Mouse (Mus musculus) layer of hippocampus, postnatal 36 days (tissue): ENCODE results near the gene Mov10l1. TPM values are rescaled to one million over a fixed set of nuclear protein-coding genes. Genes with fewer than 3 reads are reported as not detected.

Experiments
- DNase-seq, 2 experiments: peaks; one replicate each; pipeline ENCODE4 v3.0.0; 2022
- total RNA-seq, 2 experiments: library from RNA; stranded (reverse); gene quantifications; 2 replicates each; pipeline ENCODE4 v1.2.3; 2021

Mov10l1 gene
- not detected for total RNA-seq

DNA sequence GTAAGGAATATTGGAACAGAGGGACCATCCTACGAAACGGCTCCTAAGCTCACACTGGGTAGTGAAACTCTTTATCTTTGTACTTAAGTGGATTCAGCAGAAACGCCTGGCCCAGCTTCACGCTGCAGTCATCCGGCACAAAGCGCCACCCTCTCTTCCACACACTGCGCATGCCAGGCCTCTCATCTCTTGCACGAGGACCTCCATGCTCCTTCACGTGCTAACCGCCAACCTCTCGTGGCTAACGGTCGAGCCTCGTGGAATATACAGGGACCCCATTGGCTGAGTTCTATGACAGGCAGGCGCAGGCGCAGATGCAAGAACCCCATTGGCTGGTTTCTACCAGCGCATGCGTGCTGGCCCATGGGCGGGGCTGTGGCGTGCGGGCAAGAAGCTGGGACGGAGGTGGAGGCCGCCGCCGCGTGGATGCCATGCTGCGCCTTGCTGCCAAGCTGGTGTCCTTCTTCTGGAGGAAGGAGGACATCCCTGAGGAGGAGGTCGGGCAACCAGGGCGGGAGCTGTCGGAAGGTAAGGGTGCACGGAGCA, at the start of gene Mov10l1:
TSS of gene Mov10l1 (plus strand) at position 376 of the 546 bp plus-strand sequence.
- DNase-seq: no peak

DNA sequence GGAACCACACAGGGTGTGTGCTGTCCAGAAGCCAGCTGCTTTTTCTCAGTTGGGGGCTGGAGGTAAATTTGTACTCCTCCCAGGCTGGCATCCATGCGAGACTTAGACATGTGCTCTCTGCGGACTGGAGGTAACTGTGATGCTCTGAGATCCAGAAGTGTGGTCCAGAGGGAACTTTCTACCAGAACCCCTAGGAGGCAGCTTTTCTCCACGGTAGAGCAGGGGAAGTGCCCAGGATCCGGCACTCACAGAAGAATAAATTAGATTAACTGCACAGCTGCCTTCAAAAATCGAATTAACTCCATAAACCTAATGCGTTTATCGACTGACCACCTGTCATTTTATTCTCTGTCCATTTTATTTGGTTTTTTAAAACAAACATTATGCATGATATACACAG, 48.6 kb upstream of the Mov10l1 start:
- no peak for DNase-seq

DNA sequence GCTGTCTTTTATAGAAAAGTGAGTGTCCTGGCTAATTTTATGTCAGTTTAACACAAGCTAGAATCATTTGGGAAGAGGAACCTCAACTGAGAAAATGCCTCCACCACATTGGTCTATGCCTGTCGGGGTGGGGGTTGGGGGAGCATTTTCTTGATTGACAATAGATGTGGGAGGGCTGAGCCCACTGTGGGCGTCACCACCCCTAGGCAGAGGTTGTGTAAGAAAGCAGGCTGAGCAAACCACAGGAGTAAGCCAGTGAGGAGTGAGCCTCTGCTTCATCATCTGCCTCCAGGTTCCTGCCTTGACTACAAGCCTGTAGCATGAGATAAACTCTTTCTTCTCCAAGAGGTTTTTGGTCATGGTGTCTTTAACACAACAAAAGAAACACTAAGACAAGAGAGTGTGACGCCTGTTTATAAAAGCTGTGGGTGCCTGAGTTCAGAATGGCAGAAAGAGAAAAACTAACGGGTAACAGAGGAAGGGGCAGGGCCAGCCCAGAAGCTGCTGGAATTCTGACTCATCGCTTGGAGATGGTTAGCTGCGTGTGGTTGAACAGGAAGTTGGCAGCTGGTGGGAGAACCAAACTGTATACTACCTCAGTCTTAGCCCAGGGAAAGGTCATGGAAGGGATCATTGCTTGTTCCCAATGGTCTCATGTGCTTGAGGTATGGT, 46.0 kb upstream of the Mov10l1 start:
- no peak for DNase-seq

DNA sequence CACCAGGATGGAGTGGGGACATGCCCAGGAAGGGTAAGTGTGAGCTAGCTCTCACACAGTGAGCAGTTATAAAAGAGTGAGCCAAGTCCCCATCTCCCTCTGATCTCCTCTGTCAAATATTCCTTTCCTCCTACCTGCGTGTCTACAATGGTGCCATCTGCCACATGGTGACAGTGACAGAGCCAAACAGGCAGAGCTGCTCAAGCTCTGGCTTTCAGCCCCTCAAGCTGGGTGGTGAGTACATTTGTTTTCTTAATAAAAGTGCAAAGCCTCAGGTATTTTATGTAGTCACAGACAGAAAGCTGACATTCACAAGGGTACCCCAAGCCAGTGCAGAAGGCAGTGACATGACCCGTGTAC, 45.4 kb upstream of the Mov10l1 start:
- no peak for DNase-seq

DNA sequence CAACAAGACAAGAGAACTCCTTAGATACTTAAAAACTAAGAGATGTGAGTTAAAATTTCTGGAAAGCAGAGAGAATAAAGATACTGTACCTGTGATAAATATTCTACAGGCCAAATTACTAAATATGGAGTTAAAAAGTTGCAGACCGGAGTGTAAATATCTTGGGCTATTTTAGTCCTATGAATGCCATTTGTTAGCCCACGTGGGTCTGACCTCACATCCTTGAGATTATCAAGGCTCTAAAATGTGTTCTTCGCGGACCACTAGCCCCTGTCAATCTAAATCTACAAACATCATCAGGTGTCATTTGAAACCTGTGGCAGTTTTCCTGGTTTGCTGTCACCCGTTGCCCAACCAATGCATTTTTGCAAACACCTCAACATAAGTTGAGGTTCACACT, 39.9 kb upstream of the Mov10l1 start:
- DNase-seq: no peak

DNA sequence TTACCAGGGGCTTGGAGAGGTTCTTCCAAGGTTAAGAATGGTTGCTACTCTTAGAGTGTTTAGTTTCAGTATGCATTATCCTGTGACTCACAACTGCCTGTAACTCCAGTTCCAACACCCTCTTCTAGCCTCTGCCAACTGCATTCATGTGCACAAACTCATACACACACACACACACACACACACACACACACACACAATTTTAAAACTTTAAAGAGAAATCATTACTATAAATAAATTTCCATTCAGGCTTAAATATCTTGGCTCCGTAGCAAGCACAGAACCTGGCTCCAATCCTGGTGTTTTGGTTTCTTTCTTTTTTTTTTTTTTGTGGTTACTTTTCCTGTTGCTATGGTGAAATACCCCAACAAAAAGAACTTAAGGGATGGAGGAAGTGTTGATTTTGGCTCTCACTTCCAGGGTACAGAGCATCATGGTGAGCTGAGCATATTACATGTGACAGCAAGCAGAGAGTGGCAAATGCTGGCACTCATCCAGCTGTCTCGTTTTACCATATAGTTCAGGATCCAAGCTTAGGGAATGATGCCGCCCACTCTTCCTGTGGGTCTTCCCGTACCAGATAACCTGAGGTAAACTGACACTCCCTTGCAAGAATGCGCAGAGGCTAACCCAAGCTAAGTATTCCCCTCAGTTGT, 38.7 kb upstream of the Mov10l1 start:
- DNase-seq: no peak

DNA sequence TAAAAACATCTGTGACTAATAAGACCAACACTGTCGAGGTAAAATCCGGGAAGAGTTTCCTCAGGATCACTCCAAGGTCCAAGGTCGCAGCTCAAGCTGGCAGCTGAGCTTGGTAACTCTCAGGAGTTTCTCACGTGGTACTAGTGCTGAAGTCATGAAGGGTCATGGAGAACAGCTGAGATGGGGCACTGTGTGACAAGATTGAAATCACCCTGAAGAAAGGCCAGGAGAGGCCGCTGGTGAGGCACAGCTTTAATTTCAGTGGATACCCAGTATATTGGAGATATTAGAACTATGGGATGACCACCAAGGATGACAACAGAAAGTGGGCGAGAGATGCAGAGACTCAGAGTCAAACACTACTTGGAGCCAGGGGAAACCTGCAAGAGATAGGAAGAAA, 35.9 kb upstream of the Mov10l1 start:
- DNase-seq: no peak

DNA sequence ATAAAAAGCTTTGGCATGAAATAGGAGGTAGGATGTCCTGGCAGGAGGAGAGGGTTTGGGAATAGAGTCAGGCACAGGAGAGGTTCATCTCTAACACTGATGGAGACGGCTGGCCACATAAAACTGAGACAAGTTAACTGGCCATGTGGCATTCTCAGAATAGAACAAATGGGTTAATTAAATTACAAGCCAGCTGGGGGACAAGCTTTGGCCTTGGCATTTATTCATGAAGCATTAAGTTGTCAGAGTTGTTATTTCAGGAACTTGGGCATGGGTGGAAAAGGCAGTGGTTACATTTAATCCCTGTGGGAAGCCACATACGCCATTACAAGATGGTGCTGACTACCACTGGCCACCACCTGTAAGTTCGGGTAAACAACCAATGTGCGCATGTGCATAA, 31.5 kb upstream of the Mov10l1 start:
- DNase-seq: no peak

DNA sequence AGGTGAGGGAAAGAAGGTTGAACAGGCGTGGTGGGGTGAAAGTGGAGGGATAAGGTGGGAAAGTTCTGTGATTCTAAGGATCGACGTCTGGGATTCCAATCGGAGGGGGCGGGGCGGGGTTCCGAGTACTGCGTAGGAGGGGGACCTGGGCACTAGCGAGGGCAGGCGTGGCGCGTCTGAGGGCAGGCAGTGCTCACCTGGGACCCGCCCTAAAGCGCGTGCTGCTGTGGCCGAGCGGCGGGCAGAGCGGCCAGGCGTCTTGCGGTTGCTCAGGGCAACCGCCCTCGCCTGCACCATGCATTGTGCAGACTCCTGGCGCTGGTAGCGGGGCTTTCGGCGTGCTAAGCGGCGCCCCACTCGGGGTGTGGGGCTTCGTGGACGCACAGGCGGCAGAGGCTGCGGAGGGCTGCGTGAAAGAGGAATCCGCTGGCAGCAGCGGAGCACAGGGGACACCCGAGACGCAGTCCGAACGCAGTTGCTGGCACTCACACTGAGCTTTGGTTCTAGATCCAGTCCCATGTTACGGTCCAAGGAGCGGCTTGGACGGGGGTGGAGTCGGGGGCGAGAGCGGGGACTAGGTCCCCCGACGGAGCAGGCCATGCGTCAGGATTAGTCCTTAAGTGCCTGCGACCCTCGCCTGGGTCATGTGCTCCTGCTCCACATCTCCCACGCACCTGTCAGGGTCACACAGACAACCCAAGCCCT, 28.2 kb upstream of the Mov10l1 start, which contains the start of gene Ttll8:
TSS of gene Ttll8 (minus strand) at position 51 of the 705 bp plus-strand sequence.
- DNase-seq: no peak

DNA sequence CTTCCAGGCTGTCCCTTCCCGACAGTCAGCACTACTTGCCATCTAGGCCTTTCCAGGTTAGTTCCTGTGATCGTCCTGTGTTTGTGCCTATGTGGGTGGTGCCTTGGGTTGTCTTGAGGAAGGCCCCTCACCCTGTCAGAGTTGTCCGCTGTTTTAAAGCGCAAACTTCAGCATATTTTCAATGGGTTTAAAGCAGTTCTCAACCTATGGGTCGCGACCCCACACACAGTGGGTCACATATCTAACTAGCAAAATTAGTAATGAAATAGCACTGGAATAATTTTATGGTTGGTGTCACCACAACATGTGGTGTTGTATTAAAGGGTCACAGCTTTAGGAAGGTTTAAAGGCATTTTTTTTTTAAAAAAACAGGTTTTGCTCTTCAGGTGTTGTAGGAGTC, 27.4 kb upstream of the Mov10l1 start:
- DNase-seq: no peak

DNA sequence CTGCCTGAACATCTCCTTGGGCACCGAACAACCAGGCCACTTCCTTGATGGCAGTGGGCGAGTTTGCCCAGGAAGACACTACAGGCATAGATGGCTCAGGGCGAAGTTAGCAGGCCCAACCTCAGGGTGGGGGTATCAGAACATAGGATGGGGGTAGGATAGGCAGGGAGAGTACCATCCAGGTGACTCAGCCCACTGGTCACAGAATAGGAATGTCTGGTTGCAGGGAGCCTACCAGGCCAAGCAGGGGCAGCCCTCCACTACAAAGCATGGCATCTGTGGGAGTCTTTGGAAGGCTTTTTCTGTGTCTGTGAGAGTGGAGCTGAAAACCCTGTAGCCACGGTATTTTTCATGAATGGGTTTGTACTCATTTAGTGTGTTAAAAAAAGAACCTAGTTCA, 25.2 kb upstream of the Mov10l1 start:
- no peak for DNase-seq

DNA sequence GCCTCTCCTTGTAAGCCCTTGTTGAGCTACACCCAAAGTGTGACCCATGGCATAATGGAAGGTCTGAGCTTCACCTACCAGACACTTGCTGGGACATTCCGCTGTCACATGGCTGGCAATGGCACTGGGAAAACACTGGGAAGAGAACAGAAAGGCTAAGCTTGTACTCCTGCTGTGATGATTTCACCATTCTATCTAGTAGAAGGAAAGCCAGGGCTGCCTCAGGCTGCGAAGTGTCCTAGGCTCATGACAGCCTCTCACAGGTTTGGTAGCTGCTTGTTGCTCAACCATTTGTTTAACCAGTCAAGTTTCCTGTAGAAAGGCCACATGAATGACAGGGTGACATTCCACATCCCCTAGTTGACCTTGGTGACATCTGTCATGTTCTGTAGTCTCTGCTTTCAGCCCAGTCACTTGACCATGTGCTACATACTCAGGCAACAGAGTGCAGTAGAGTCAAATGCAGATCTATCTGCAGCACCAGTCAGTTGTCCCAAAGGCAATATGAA, 18.6 kb upstream of the Mov10l1 start:
- DNase-seq: no peak

DNA sequence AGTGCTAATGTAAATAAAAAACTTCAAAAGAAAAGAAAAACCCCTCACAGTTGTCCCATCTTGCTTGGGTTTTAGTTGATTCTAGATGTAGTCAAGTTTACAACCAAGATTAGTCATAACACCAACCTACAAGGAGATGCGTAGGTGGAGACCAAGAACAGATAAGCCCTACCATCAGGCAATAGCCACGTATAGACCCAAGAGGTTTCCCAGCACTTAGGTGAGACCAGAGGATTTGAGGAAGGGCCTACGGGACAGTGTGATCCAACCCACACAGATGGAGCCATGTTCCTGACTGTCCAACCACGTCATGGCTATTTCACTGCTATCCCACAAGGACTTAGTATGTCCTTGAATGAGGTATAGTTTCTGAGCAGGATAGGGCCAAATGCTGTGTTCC, 10.4 kb upstream of the Mov10l1 start:
- no peak for DNase-seq

DNA sequence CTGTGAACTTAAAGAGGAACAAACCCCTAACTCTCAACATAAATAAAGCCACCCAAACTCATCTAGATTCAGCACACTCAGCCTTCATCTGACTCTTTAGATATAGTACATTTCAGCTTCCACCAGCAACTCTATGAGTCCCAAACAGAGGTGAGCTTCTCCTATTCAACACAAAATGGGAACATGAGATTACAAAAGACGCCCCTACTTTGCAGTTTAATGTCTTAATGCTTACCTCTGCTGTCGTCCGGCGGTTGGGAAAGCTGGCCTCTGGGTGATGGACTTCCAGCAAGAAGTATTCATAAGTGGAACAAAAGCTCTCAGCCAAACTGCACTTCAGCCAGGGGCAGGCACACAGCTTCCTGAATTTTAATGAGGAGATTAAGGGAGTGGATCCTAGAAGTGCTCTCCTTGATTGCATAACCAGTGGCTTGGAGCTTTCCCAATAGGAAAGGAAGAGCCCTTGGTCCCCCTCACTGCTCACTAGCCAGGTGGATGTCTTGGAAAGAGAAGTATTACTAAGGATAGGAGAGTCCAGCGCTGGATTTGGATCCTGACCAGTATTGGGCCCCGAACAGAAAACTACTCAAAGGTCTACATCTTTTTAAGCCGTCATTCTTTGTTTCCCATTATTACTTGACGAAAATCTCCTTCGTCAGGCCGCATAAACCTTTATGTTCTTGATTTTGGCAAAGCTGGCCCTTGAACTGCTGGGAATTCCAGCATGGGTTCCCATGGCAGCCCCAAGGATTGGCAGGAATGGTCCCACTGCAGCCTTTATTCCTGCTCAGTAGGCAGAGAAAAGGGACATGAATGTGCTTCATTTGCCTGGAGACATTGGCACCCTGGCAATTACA, 4.2 kb upstream of the Mov10l1 start, which contains the start of gene Mlc1:
TSS of gene Mlc1 (minus strand) at position 727 of the 857 bp plus-strand sequence.
- peak; percentile 33 to 48 for DNase-seq

DNA sequence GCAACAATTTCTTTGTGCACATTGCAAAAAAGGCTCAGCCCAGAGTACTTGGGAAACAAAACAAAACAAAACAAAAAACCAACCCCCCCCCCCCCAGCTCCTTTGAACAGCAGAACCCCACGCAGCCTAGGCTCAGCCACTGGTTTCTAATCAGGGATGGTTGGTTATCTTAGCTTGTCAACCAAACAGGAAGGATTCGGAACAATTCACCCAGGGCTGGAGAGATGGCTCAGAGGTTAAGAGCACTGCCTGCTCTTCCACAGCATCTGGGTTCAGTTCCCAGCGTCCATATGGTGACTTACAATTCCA, 3.6 kb upstream of the Mov10l1 start:
- no peak for DNase-seq

DNA sequence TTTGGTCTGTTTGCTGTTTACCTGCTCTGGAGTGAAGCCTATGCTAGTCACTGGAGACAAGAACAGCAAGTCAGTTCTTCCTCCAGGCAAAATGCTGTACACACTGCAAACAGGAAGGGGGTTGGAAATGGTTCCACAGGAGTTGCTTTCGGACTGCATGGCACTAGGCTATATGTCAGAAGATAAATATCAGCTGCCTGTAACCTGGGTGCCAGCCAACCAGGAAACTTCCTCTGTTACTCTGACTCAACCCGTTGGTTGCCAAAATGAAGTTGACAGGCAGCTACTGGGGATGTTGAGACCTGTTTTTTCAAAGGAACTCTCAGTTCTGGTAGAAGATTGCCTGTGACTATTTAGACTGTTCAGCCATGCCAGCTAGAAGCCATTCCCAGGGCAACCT, 6.5 kb downstream of the Mov10l1 start:
- no peak for DNase-seq

DNA sequence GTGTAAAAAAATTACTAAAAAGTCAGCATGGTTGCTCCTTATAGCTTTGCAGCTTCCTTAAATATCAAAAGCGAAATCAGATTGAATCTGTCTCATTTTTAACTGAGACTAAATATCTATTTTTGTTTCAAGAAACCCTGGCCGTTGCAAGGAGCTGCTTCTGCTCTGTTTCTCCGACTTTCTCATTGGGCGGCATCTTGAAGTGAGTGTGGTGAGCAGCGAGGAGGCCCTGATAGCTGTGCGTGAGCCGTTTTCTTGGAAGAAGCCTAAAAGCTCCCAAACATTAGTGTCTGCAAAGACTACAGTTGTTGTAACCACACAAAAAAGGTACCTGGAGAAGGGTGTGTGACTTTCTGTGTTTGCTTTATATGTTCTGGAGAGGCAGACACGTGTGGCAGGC, 15.9 kb downstream of the Mov10l1 start:
- DNase-seq: no peak

DNA sequence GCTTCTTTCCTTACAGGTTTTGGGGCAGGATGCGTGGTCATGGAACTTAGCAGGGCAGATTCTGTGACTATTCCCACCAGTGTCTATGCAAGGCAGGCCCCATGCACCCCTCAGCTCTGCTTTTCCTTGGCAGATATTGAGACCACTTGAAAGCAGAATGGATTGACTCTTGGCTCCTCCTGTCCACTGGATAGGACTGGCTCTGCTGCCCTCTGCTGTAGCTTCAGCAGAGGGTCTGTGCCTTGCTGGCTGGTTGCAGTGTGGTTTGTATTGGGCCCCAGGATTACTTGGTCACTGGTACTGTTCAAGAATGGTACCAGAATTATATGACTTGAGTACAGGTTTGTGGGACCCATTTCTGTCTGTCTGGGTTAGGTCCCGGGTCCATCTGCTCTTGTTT, 16.4 kb downstream of the Mov10l1 start:
- no peak for DNase-seq

DNA sequence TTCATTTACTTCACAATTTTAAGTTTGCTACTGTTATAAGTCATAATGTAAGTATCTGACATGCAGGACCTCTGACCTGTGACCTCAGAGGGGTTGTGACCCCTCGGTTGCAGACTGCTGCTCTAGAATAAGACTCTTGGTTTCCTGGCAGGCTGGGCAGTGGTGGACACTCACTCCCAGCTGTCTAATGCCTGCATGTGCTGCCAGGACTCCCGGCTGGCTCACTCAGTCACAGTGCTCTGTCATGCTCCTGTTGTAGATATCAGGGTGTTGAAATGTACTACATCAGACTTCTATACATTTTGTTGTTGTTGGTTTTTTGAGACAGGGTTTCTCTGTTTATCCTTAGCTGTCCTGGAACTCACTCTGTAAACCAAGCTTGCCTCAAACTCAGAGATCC, 17.7 kb downstream of the Mov10l1 start:
- DNase-seq: no peak

DNA sequence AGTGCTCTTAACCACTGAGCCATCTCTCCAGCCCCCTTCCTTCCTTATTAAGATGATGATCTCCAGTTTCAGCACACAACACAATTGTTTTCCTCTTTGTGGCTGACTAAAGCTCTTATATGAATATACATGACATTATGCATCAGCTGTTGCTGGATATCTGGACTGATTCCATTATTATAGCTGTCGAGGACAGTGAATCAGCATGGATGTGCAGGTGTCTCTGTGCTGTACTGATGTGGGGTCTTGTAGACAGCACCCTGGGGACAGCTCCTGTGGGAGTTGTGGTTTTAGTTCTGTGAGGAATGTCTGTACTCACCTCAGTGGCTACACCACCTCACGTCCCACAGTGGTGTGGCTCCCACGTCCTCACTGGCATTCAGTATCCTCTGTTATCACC, 18.5 kb downstream of the Mov10l1 start:
- no peak for DNase-seq

DNA sequence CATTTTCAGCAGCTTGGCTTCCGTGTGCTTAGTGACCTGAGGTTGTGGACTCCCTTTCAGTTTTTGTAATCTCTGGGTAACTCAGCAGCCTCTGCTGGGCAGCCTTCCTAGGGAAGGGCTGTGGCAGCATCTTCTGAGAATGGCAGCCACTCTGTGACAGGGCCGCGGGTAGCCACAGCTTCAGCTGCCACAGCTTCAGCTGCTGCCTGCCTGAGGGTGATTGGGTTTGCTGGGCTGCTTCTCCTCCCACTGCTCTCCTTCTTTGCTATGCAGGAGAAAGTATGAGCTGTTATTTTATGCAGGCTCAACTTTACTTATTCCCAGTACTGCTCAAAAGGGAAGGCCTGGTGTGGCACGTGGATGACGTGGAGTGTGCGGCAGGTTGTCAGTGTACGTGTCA, 24.3 kb downstream of the Mov10l1 start:
- DNase-seq: no peak

DNA sequence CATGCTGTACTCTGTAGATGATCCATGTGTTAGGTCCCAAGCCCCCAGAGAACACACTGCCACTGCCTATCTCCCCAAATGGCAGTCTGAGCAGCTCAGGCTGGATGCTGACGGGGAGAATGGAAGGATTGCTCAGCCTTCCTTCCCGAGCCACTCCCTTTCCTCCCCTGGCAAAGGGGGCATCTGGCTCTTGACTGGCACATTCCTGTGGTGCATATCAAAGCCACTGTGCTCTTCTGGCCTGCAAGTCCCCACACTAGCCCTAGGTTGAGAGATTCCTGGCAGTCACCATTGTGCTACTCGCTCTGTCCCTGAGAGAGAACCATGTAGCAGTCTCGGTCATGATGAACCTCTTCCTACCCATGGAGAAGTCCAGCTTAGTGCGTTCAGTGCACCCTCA, 25.1 kb downstream of the Mov10l1 start:
- DNase-seq: no peak

DNA sequence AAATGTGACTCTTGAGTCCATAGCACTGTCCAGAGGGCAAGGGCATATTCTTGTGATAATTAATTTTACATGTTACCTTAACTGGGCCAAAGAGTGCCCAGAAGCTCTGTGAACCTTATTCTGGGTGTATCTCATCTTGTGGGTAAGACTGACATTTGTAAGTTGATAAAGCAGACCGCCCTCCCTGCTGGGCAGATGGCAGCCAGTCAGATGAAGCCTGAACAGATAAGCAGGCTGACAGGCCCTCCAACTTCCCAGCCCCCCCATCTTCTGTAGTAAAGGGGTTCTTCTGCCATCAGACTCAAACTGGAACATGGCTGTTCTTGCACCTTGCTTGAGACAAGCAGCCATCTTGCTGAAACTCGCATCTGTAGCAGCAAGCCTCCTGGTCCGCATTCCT, 34.0 kb downstream of the Mov10l1 start:
- no peak for DNase-seq
